ENCODE assay signal across 8 mouse cellular contexts in the genomic region with DNA sequence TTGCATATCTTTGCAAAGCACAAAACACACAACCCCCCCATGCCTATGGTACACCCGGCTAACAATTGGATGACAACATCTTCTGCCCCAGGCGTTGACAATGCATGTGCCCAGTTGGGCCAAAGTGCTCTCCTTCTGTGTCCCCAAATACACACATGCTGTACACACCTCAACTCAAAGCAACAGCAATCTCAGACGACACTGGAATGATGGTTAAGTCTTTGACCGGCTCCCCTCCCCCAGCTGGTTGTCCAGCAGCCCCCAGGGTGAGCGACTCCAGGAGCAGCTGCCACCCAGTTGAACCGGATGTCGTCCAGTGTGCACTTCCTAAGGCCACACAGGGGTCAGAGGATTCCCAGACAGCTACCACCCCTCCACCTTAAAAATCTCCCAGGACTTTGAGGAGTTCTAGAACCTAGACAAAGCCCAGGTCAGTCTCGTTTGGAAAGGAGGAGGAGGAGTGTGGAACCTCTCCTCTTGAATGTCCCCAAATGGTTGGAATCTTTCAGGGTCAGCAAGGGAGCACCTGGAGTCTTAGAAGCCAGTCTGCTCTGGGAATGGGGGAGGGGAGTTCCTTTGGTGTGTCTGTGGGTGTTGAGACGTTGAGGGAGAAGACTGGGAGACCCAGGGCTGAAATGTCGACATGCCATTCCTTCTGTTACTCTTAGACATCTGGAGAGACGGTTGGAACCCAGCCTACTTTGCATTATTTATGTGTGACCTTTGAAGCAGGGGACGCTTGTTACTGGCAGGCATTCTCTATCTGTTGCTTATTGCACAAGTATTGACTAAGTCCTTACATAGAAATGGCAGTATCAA. TPM values are rescaled to one million over a fixed set of nuclear protein-coding genes. Genes with fewer than 3 reads are reported as not detected.
DNase-seq lines count a peak whose midpoint lies in the region; ATAC-seq and TF ChIP-seq lines count a peak whose summit lies in the region.

No protein-coding gene starts in this region.

- no peak overlapping the region for H3K4me2 ChIP-seq in heart, embryonic 12.5 days
- H3K4me2 ChIP-seq in embryonic facial prominence, embryonic 15.5 days (replicated peaks): no peak overlapping the region
- no peak overlapping the region for H3K4me2 ChIP-seq in intestine, postnatal 0 days (replicated peaks; ENCODE audit: low read depth)
- no peak overlapping the region for H3K4me2 ChIP-seq in midbrain, embryonic 12.5 days (replicated peaks)

- H3K9me3 ChIP-seq in heart, embryonic 12.5 days (replicated peaks): no peaks in the 10 kb centered on the region
- H3K9me3 ChIP-seq in embryonic facial prominence, embryonic 15.5 days (replicated peaks): no peaks in the 10 kb centered on the region
- no peaks in the 10 kb centered on the region for H3K9me3 ChIP-seq in intestine, postnatal 0 days (ENCODE audit: control insufficient read depth)
- H3K9me3 ChIP-seq in midbrain, embryonic 12.5 days: peaks cover 9% of the 10 kb centered on the region; the same call in 1 of the 2 replicates

- peak overlapping the region; percentile 94 for H3K27ac ChIP-seq in heart, embryonic 12.5 days (ENCODE audit: poor library complexity, severe bottlenecking)
- H3K27ac ChIP-seq in embryonic facial prominence, embryonic 15.5 days (replicated peaks): peak overlapping the region; percentile 97
- peak overlapping the region; percentile 88 for H3K27ac ChIP-seq in intestine, postnatal 0 days (ENCODE audit: low read depth, low read length)
- peak overlapping the region; percentile 98 for H3K27ac ChIP-seq in midbrain, embryonic 12.5 days (replicated peaks)

- H3K4me1 ChIP-seq in heart, embryonic 12.5 days (replicated peaks): peaks cover 54% of the 10 kb centered on the region
- peaks cover 59% of the 10 kb centered on the region for H3K4me1 ChIP-seq in embryonic facial prominence, embryonic 15.5 days
- peaks cover 15% of the 10 kb centered on the region; the same call in 1 of the 2 replicates for H3K4me1 ChIP-seq in intestine, postnatal 0 days (replicated peaks; ENCODE audit: control insufficient read depth, insufficient read depth, low read length)
- H3K4me1 ChIP-seq in midbrain, embryonic 12.5 days: peaks cover 25% of the 10 kb centered on the region

- no peak overlapping the region for H3K9ac ChIP-seq in heart, embryonic 12.5 days
- H3K9ac ChIP-seq in embryonic facial prominence, embryonic 15.5 days: no peak overlapping the region
- H3K9ac ChIP-seq in intestine, postnatal 0 days (ENCODE audit: low read depth, low read length): no peak overlapping the region
- H3K9ac ChIP-seq in midbrain, embryonic 12.5 days (replicated peaks): no peak overlapping the region

- H3K27me3 ChIP-seq in heart, embryonic 12.5 days (replicated peaks): no peaks in the 10 kb centered on the region
- H3K27me3 ChIP-seq in embryonic facial prominence, embryonic 15.5 days: no peaks in the 10 kb centered on the region
- H3K27me3 ChIP-seq in intestine, postnatal 0 days (replicated peaks; ENCODE audit: control insufficient read depth, insufficient read depth, low read length): no peaks in the 10 kb centered on the region
- H3K27me3 ChIP-seq in midbrain, embryonic 12.5 days: no peaks in the 10 kb centered on the region

- no peak for TF ChIP-seq CTCF in intestine, postnatal 0 days (IDR thresholded peaks at IDR 0.05; ENCODE audit: low read depth)

- no peaks in the 10 kb centered on the region for H3K36me3 ChIP-seq in heart, embryonic 12.5 days
- H3K36me3 ChIP-seq in embryonic facial prominence, embryonic 15.5 days: no peaks in the 10 kb centered on the region
- no peaks in the 10 kb centered on the region for H3K36me3 ChIP-seq in intestine, postnatal 0 days (ENCODE audit: control insufficient read depth, insufficient read depth)
- no peaks in the 10 kb centered on the region for H3K36me3 ChIP-seq in midbrain, embryonic 12.5 days

- 23% methylated on average over 12 of the region's 12 CpGs for WGBS in heart, embryonic 12.5 days
- WGBS in embryonic facial prominence, embryonic 15.5 days: 18% methylated on average over 12 of the region's 12 CpGs
- 30% methylated on average over 12 of the region's 12 CpGs for WGBS in intestine, postnatal 0 days
- 20% methylated on average over 12 of the region's 12 CpGs for WGBS in midbrain, embryonic 12.5 days

- no peak for DNase-seq in heart, adult 8-10 months (ENCODE audit: low spot score)
- DNase-seq in R1 (ENCODE audit: low read depth, low spot score): peak; percentile 94
- no peak for DNase-seq in ovary, postnatal 36 days (ENCODE audit: low spot score)
- DNase-seq in layer of hippocampus, adult 8-10 months (ENCODE audit: low spot score in 2 of 2): no peak

- H3K4me3 ChIP-seq in heart, embryonic 12.5 days: no peak overlapping the region
- H3K4me3 ChIP-seq in embryonic facial prominence, embryonic 15.5 days (replicated peaks): no peak overlapping the region
- no peak overlapping the region for H3K4me3 ChIP-seq in intestine, postnatal 0 days (ENCODE audit: low read depth, low read length)
- H3K4me3 ChIP-seq in midbrain, embryonic 12.5 days: no peak overlapping the region

- peak; percentile 4; the same call in 1 of the 2 replicates for ATAC-seq in heart, embryonic 12.5 days (ENCODE audit: insufficient number of reproducible peaks, low FRiP score)
- ATAC-seq in embryonic facial prominence, embryonic 15.5 days (ENCODE audit: insufficient number of reproducible peaks, low FRiP score, low TSS enrichment, low read depth): no peak
- ATAC-seq in intestine, postnatal 0 days: no peak; the same call in 1 of the 2 replicates
- ATAC-seq in midbrain, embryonic 12.5 days (ENCODE audit: low FRiP score, low read depth): no peak

RNA-seq across cellular contexts. Expression of a gene that starts 36.8 kb away (rescaled TPM):
- 51.0 and 51.5 TPM in 2 replicates for polyA plus RNA-seq in heart, embryonic 12.5 days (2016; fragmentation: Nextera tagmentation; extraction: Ambion mirVana)
- total RNA-seq in heart, adult 8-10 months (2022): 10 to 100 TPM; 68.3 to 94.1 (median 76.8) TPM
- 35.5 and 37.5 TPM in 2 replicates for polyA plus RNA-seq in embryonic facial prominence, embryonic 15.5 days (2015; fragmentation: Nextera tagmentation; extraction: Ambion mirVana)
- polyA plus RNA-seq in intestine, postnatal 0 days (2015; fragmentation: Nextera tagmentation; extraction: Ambion mirVana): 8.6 and 9.4 TPM in 2 replicates
- 61.4 TPM in 2 replicates for polyA plus RNA-seq in midbrain, embryonic 12.5 days (2016; fragmentation: Nextera tagmentation; extraction: Ambion mirVana)
- 100 to 1,000 TPM in 1 of 4 experiments, 10 to 100 TPM in 3; 90.9 to 100 (median 97.0) TPM for total RNA-seq in layer of hippocampus, adult 8-10 months (2022)

RNA-seq across cellular contexts. Expression of a gene that starts 53.8 kb away (rescaled TPM):
- not detected in 2 replicates for polyA plus RNA-seq in heart, embryonic 12.5 days (2016; fragmentation: Nextera tagmentation; extraction: Ambion mirVana)
- not detected for total RNA-seq in heart, adult 8-10 months (2022)
- polyA plus RNA-seq in embryonic facial prominence, embryonic 15.5 days (2015; fragmentation: Nextera tagmentation; extraction: Ambion mirVana): not detected in 2 replicates
- polyA plus RNA-seq in intestine, postnatal 0 days (2015; fragmentation: Nextera tagmentation; extraction: Ambion mirVana): not detected in 2 replicates
- polyA plus RNA-seq in midbrain, embryonic 12.5 days (2016; fragmentation: Nextera tagmentation; extraction: Ambion mirVana): not detected in 2 replicates
- total RNA-seq in layer of hippocampus, adult 8-10 months (2022): not detected
